Mouse (Mus musculus) E14TG2a.4 (cell line): Measurements from ENCODE around the gene Gm20388.

Experiments used
- H3K27me3 ChIP-seq: 2 replicates; pipeline ENCODE4 v1.6.1; 2014; ENCODE audit warnings: low read length, control low read depth; ENCODE audit not compliant: insufficient read depth
- H3K36me3 ChIP-seq: 2 replicates; pipeline ENCODE4 v1.6.1; 2014; ENCODE audit warnings: low read length, control low read depth; ENCODE audit not compliant: insufficient read depth
- H3K4me1 ChIP-seq: replicated peaks from 2 replicates; pipeline ENCODE4 v1.6.1; 2014; ENCODE audit warnings: low read depth, low read length, control low read depth
- H3K4me3 ChIP-seq: replicated peaks from 2 replicates; pipeline ENCODE4 v1.5.1; 2014; ENCODE audit warnings: mild to moderate bottlenecking, low read length
- H3K9me3 ChIP-seq: 2 replicates; pipeline ENCODE4 v1.6.1; 2014; ENCODE audit warnings: low read length, control low read depth
- CTCF ChIP-seq: conservative IDR thresholded peaks from 2 replicates; pipeline ENCODE4 v1.5.1; 2014; ENCODE audit warnings: low read length
- NANOG ChIP-seq: IDR thresholded peaks from 2 replicates; pipeline ENCODE4 v1.6.1; 2014; ENCODE audit warnings: borderline replicate concordance, low read length, mixed read lengths
- POU5F1 ChIP-seq: IDR thresholded peaks from 2 replicates; pipeline ENCODE4 v1.6.1; 2014; ENCODE audit warnings: low read length, borderline replicate concordance

Gm20388 gene

DNA sequence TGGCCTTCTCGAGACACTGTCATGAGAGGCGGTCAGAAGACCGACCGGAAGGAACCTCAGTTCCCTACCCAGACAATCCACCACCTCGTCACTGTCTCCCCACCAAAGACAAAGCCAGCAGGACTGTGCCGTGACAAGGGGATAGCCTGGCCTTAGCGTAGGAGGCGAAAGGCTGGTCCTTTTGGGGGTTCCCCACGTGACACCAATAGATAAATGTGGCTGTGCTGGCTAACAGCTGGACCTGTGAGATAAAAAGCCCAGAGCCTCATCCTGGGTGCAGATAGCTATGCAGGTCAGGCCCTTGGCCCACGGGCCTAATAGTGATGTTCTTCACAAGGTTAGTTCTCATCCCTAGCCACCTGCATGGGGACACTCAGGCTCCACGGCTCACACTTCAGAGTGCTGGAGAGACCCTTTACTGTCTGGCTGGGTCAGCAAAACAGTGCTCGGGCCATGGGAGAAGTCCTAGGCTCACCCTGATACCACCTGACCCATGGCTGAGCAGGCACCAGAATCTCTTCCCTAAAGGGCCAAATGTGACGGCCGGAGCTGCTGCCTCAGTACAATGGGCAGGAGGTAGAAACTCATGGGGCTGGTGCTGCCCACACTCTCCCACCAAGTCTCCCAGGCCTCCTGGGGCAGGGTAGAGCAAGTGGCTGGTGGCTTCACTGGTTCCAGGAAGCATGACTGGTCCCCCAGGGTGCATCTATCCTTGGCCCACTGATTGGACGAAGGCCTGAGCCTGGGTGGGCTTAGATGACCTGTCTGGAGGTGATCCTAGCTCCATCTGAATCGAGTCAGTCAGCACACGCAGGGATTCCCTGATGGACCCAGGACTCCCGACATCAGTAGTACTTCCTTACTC, 1988.8 kb downstream of the Gm20388 start:
- no peaks in the 10 kb centered on the region for H3K9me3 ChIP-seq
- H3K36me3 ChIP-seq = peaks cover 88% of the 10 kb centered on the region

GRCm38 (mm10) chr8:121901498-121902236, 1991.0 kb downstream of the Gm20388 start:
- no peak for TF ChIP-seq POU5F1
- TF ChIP-seq NANOG = 0 out of 2 replicates have a peak, but pooled peaks have one; percentile 2
- Histone ChIP-seq H3K36me3 (peaks cover 84% of the 10 kb centered on the region), H3K4me1 (peaks cover 100% of the 10 kb centered on the region), H3K9me3 (no peaks in the 10 kb centered on the region), H3K4me3 (0 out of 2 replicates have a peak overlapping the region, but pooled peaks have one; percentile 20), H3K27me3 (no peaks in the 10 kb centered on the region)

More for the DNA sequence above, 1988.8 kb downstream of the Gm20388 start:
- Histone ChIP-seq H3K27me3 (no peaks in the 10 kb centered on the region), H3K4me3 (peak overlapping the region; percentile 51; the same call in 1 of the 2 replicates), H3K4me1 (peaks cover 97% of the 10 kb centered on the region)
- TF ChIP-seq NANOG = no peak
- no peak for TF ChIP-seq POU5F1
- no peak for TF ChIP-seq CTCF

DNA sequence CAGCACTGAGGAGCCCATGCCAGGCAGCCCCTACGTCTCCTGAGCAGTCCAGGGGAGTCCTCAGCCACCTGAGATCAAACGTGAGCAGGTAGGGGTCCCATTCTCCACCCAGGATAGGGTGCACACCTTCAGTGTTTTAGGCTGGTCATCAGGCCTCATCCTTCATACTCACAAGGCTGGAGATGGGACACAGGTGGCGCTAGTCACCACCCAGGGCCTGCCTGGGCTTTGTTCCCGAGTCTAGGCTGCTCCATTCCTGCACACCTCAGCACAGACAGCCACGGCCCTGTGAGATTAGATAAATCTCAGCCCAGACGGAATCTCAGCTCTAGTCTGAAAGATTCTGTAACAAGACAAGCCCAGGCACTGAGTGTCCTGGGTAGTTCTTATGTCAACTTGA, 1993.3 kb downstream of the Gm20388 start:
- H3K4me1 ChIP-seq = peaks cover 90% of the 10 kb centered on the region
- H3K9me3 ChIP-seq = no peaks in the 10 kb centered on the region
- no peaks in the 10 kb centered on the region for H3K27me3 ChIP-seq
- peak overlapping the region; percentile 94 for H3K4me3 ChIP-seq
- peaks cover 71% of the 10 kb centered on the region for H3K36me3 ChIP-seq
- TF ChIP-seq POU5F1 = no peak
- no peak for TF ChIP-seq CTCF
- no peak for TF ChIP-seq NANOG

GRCm38 (mm10) chr8:121904999-121905398, 1994.4 kb downstream of the Gm20388 start:
- no peak for TF ChIP-seq POU5F1
- TF ChIP-seq NANOG = no peak
- Histone ChIP-seq H3K4me3 (peak overlapping the region; percentile 94), H3K4me1 (peaks cover 90% of the 10 kb centered on the region), H3K9me3 (no peaks in the 10 kb centered on the region), H3K27me3 (no peaks in the 10 kb centered on the region), H3K36me3 (peaks cover 62% of the 10 kb centered on the region)

- no peaks in the 10 kb centered on the region for H3K9me3 ChIP-seq
- TF ChIP-seq NANOG (no peak), CTCF (no peak), POU5F1 (no peak)
- H3K4me1 ChIP-seq = peaks cover 87% of the 10 kb centered on the region
- H3K27me3 ChIP-seq = no peaks in the 10 kb centered on the region
- H3K4me3 ChIP-seq = peak overlapping the region; percentile 94
- peaks cover 58% of the 10 kb centered on the region for H3K36me3 ChIP-seq
Observed at GRCm38 (mm10) chr8:121905420-121905819, 1994.8 kb downstream of the Gm20388 start.

DNA sequence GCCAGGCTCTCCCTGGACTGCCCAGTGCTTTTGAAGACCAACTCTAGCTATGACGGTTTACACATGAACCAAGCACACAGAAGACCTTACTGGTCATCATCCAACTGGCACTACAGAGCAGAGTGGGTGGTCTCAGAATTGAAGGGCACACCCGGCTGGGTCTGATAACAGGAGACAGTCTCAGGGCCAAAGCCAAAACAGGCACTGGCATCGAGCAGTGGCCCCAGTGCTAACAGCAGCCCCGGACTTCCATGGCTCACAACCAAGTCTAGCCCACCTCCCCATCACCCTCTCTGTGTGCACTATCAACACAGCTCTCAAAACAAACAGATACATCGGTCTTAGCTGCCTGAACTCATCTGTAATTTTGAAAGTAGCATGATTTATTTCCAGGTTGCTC, 1995.2 kb downstream of the Gm20388 start:
- peaks cover 83% of the 10 kb centered on the region for H3K4me1 ChIP-seq
- H3K4me3 ChIP-seq = peak overlapping the region; percentile 94
- H3K9me3 ChIP-seq = no peaks in the 10 kb centered on the region
- TF ChIP-seq POU5F1 (no peak), NANOG (no peak), CTCF (no peak)
- H3K27me3 ChIP-seq = no peaks in the 10 kb centered on the region
- H3K36me3 ChIP-seq = peaks cover 54% of the 10 kb centered on the region

- TF ChIP-seq NANOG = no peak
- no peak for TF ChIP-seq POU5F1
- no peak for TF ChIP-seq CTCF
- Histone ChIP-seq H3K4me3 (peak overlapping the region; percentile 94), H3K4me1 (peaks cover 73% of the 10 kb centered on the region), H3K9me3 (no peaks in the 10 kb centered on the region), H3K27me3 (no peaks in the 10 kb centered on the region), H3K36me3 (peaks cover 44% of the 10 kb centered on the region)
Observed at GRCm38 (mm10) chr8:121906542-121907512, 1996.2 kb downstream of the Gm20388 start.
